Mouse (Mus musculus): ENCODE results near the gene Pdzd2.

GRCm38 (mm10) chr15:12718819-12719218 lies 20.9 kb downstream of the Pdzd2 start:
- no peak for TF ChIP-seq POLR2A (IDR thresholded peaks at IDR 0.05; ENCODE audit: low read depth, low read length)
- no peak for TF ChIP-seq CTCF (IDR thresholded peaks at IDR 0.05; ENCODE audit: extremely low read depth, insufficient read length, insufficient replicate concordance, low read depth, low read length)
